Mouse (Mus musculus) limb, embryonic 15.5 days (tissue): Measurements from ENCODE around the gene Oas1g. TPM values are rescaled to one million over a fixed set of nuclear protein-coding genes. Genes with fewer than 3 reads are reported as not detected.
"Not testable (repeated sequence)": the region's sequence is repeated elsewhere in the genome, so short reads cannot be mapped to it uniquely, and the experiment has no call there.

Experiments
- ATAC-seq: fragments of 200-750 bp; cut with Nextera tagmentation; 2 replicates; pipeline ENCODE4 v1.8.0; 2017; ENCODE audit warnings: low read depth, moderate TSS enrichment; ENCODE audit not compliant: insufficient number of reproducible peaks, low FRiP score, low TSS enrichment
- H3K27ac ChIP-seq: fragments of 300-500 bp; sonication (generic); 2 replicates; pipeline ENCODE4 v1.5.1; 2015; ENCODE audit warnings: moderate library complexity, mild to moderate bottlenecking, inconsistent platforms
- H3K27me3 ChIP-seq: fragments of 300-500 bp; sonication (generic); 2 replicates; pipeline ENCODE4 v1.6.1; 2015; ENCODE audit warnings: inconsistent platforms
- H3K36me3 ChIP-seq: fragments of 300-500 bp; sonication (generic); 2 replicates; pipeline ENCODE4 v1.6.1; 2015; ENCODE audit warnings: inconsistent platforms
- H3K4me1 ChIP-seq: fragments of 300-500 bp; sonication (generic); 2 replicates; pipeline ENCODE4 v1.6.1; 2015; ENCODE audit warnings: inconsistent platforms
- H3K4me2 ChIP-seq: fragments of 300-500 bp; sonication (generic); 2 replicates; pipeline ENCODE4 v1.6.1; 2015; ENCODE audit warnings: mild to moderate bottlenecking, inconsistent platforms
- H3K4me3 ChIP-seq: fragments of 300-500 bp; sonication (generic); 2 replicates; pipeline ENCODE4 v1.5.1; 2015; ENCODE audit warnings: mild to moderate bottlenecking, inconsistent platforms
- H3K9ac ChIP-seq: fragments of 300-500 bp; sonication (generic); 2 replicates; pipeline ENCODE4 v1.6.1; 2015; ENCODE audit warnings: inconsistent platforms
- H3K9me3 ChIP-seq: fragments of 300-500 bp; sonication (generic); 2 replicates; pipeline ENCODE4 v1.6.1; 2016; ENCODE audit warnings: inconsistent platforms
- WGBS: fragments of 180-500 bp; shearing (Covaris S2); methylation state at CpG from one replicate; pipeline ENCODE4 v1.1.7; 2015; 5-methylcytosine and 5-hydroxymethylcytosine counted together
- polyA plus RNA-seq: library from polyadenylated mRNA; unstranded; fragments of >200 nt; fragmentation: Nextera tagmentation; extraction: Ambion mirVana; gene quantifications from 2 replicates; pipeline ENCODE4 v1.2.1, GENCODE M21; 2015

Oas1g gene
- polyA plus RNA-seq = 0.48 and 0.81 TPM in 2 replicates

GRCm38 (mm10) chr5:120887413-120887812, at the start of gene Oas1g:
TSS of gene Oas1g (minus strand) at chr5:120887613.
- not testable (repeated sequence) for H3K27me3 ChIP-seq, H3K36me3 ChIP-seq, H3K27ac ChIP-seq, H3K4me1 ChIP-seq, H3K4me3 ChIP-seq, ATAC-seq, H3K9ac ChIP-seq, H3K9me3 ChIP-seq, H3K4me2 ChIP-seq
- WGBS = 18% methylated on average over 6 of the region's 9 CpGs

- no peaks in the 10 kb centered on the region for H3K4me1 ChIP-seq
- 12% methylated on average over 5 of the region's 5 CpGs for WGBS
- H3K36me3 ChIP-seq = no peaks in the 10 kb centered on the region
- no peaks in the 10 kb centered on the region for H3K9me3 ChIP-seq
- ATAC-seq = no peak
- no peak overlapping the region for H3K9ac ChIP-seq
- H3K4me3 ChIP-seq = no peak overlapping the region
- H3K27ac ChIP-seq = no peak overlapping the region
- no peaks in the 10 kb centered on the region for H3K27me3 ChIP-seq
- H3K4me2 ChIP-seq = no peak overlapping the region
Measured at GRCm38 (mm10) chr5:120933966-120934365, 46.6 kb upstream of the Oas1g start.

GRCm38 (mm10) chr5:120927036-120927435, 39.6 kb upstream of the Oas1g start:
- H3K27me3 ChIP-seq = 0 out of 2 replicates have a peak, but pooled peaks cover 3% of the 10 kb centered on the region
- H3K4me1 ChIP-seq = no peaks in the 10 kb centered on the region
- H3K27ac ChIP-seq = no peak overlapping the region
- no peak for ATAC-seq
- H3K4me3 ChIP-seq = no peak overlapping the region
- 15% methylated on average over 1 of the region's 1 CpGs for WGBS
- H3K9ac ChIP-seq = no peak overlapping the region
- no peaks in the 10 kb centered on the region for H3K36me3 ChIP-seq
- H3K9me3 ChIP-seq = no peaks in the 10 kb centered on the region
- H3K4me2 ChIP-seq = no peak overlapping the region

- H3K36me3 ChIP-seq, H3K9me3 ChIP-seq, H3K9ac ChIP-seq, ATAC-seq, H3K27ac ChIP-seq, H3K4me3 ChIP-seq, H3K27me3 ChIP-seq, H3K4me2 ChIP-seq, H3K4me1 ChIP-seq: not testable (repeated sequence)
- WGBS = 61% methylated on average over 2 of the region's 2 CpGs
Measured at GRCm38 (mm10) chr5:120926311-120926710, 38.9 kb upstream of the Oas1g start.

GRCm38 (mm10) chr5:120924520-120924919, 37.1 kb upstream of the Oas1g start:
- H3K36me3 ChIP-seq, H3K27ac ChIP-seq, H3K4me2 ChIP-seq, H3K9me3 ChIP-seq, H3K4me1 ChIP-seq, H3K4me3 ChIP-seq, H3K27me3 ChIP-seq, ATAC-seq, H3K9ac ChIP-seq: not testable (repeated sequence)
- WGBS = 75% methylated on average over 4 of the region's 4 CpGs

- no peaks in the 10 kb centered on the region for H3K4me1 ChIP-seq
- no peaks in the 10 kb centered on the region for H3K36me3 ChIP-seq
- no peak overlapping the region for H3K4me2 ChIP-seq
- H3K4me3 ChIP-seq = no peak overlapping the region
- ATAC-seq = no peak
- no peak overlapping the region for H3K9ac ChIP-seq
- 0 out of 2 replicates have a peak, but pooled peaks cover 3% of the 10 kb centered on the region for H3K27me3 ChIP-seq
- 72% methylated on average over 4 of the region's 4 CpGs for WGBS
- no peaks in the 10 kb centered on the region for H3K9me3 ChIP-seq
- no peak overlapping the region for H3K27ac ChIP-seq
Measured at GRCm38 (mm10) chr5:120923969-120924368, 36.6 kb upstream of the Oas1g start.

GRCm38 (mm10) chr5:120920296-120920695, 32.9 kb upstream of the Oas1g start:
- 80% methylated on average over 3 of the region's 3 CpGs for WGBS
- no peak overlapping the region for H3K27ac ChIP-seq
- ATAC-seq = no peak
- H3K36me3 ChIP-seq = no peaks in the 10 kb centered on the region
- H3K4me1 ChIP-seq = no peaks in the 10 kb centered on the region
- no peak overlapping the region for H3K9ac ChIP-seq
- no peaks in the 10 kb centered on the region for H3K9me3 ChIP-seq
- no peak overlapping the region for H3K4me2 ChIP-seq
- H3K27me3 ChIP-seq = no peaks in the 10 kb centered on the region
- no peak overlapping the region for H3K4me3 ChIP-seq

GRCm38 (mm10) chr5:120919156-120919935, 31.9 kb upstream of the Oas1g start:
- H3K27ac ChIP-seq = not testable (repeated sequence)

GRCm38 (mm10) chr5:120914204-120914603, 26.8 kb upstream of the Oas1g start, which contains the start of gene Oas1d:
TSS of gene Oas1d (plus strand) at chr5:120914536.
- not testable (repeated sequence) for H3K9ac ChIP-seq

More at GRCm38 (mm10) chr5:120919156-120919935, 31.9 kb upstream of the Oas1g start:
- H3K9me3 ChIP-seq, H3K4me2 ChIP-seq, H3K4me3 ChIP-seq, H3K9ac ChIP-seq, H3K27me3 ChIP-seq, H3K36me3 ChIP-seq, ATAC-seq, H3K4me1 ChIP-seq: not testable (repeated sequence)
- 61% methylated on average over 2 of the region's 2 CpGs for WGBS

GRCm38 (mm10) chr5:120908196-120908920, 20.9 kb upstream of the Oas1g start:
- H3K4me1 ChIP-seq = no peaks in the 10 kb centered on the region
- H3K27me3 ChIP-seq = no peaks in the 10 kb centered on the region
- no peaks in the 10 kb centered on the region for H3K36me3 ChIP-seq
- H3K9me3 ChIP-seq = no peaks in the 10 kb centered on the region
- H3K4me3 ChIP-seq = no peak overlapping the region
- no peak for ATAC-seq
- WGBS = 54% methylated on average over 7 of the region's 7 CpGs
- no peak overlapping the region for H3K4me2 ChIP-seq
- no peak overlapping the region for H3K9ac ChIP-seq
- H3K27ac ChIP-seq = no peak overlapping the region

More at GRCm38 (mm10) chr5:120914204-120914603, 26.8 kb upstream of the Oas1g start, which contains the start of gene Oas1d:
- not testable (repeated sequence) for H3K27me3 ChIP-seq, H3K9me3 ChIP-seq, H3K27ac ChIP-seq, ATAC-seq, H3K4me1 ChIP-seq, H3K4me3 ChIP-seq, H3K4me2 ChIP-seq, H3K36me3 ChIP-seq
- WGBS = 50% methylated on average over 8 of the region's 8 CpGs

GRCm38 (mm10) chr5:120906791-120907733, 19.6 kb upstream of the Oas1g start, which contains the start of gene Oas1a:
TSS of gene Oas1a (minus strand) at chr5:120907521.
- H3K9me3 ChIP-seq, H3K36me3 ChIP-seq, H3K9ac ChIP-seq, H3K27ac ChIP-seq, H3K4me3 ChIP-seq, H3K27me3 ChIP-seq, H3K4me2 ChIP-seq, ATAC-seq, H3K4me1 ChIP-seq: not testable (repeated sequence)
- WGBS = 29% methylated on average over 9 of the region's 12 CpGs
